Mouse (Mus musculus): ENCODE measurements around the gene Zfp85. TPM values are rescaled to one million over a fixed set of nuclear protein-coding genes. Genes with fewer than 3 reads are reported as not detected.
"Not testable (repeated sequence)": the region's sequence is repeated elsewhere in the genome, so short reads cannot be mapped to it uniquely, and the experiment has no call there.

Gene Zfp85
- polyA plus RNA-seq, 1 experiment from 2014 or later = 7.2 TPM

DNA sequence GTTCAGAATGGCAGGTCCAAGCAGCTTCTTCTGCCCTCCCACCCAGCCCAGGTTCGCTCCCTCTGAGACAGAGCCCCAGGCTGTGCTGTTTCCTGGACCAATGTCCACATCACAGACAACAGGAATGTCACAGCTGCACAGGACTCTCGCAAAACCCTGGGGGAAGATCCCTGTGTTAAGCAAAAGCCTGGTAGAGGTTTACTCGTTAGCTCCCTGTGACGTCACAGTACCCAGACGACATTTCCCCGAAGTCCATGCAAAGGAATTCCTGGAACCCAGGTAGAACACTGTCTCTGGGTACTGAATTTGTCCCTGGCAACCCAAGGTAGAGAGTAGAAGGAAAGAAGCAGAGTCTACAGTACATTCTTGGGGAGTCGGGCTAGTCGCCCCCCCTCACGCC, 11.1 kb downstream of the Zfp85 start:
- H3K9me3 ChIP-seq (ENCODE audit: control insufficient read depth, low read length) = peaks cover under 1% of the 10 kb centered on the region; the same call in 1 of the 2 replicates
- no peaks in the 10 kb centered on the region for H3K4me1 ChIP-seq (replicated peaks; ENCODE audit: control insufficient read depth, insufficient read depth, low read length)
- H3K9ac ChIP-seq (ENCODE audit: low read length) = no peak overlapping the region
- H3K36me3 ChIP-seq (ENCODE audit: control insufficient read depth, insufficient read depth, low read length) = peaks cover 9% of the 10 kb centered on the region
- H3K27me3 ChIP-seq (ENCODE audit: control insufficient read depth, insufficient read depth, low read depth, low read length) = no peaks in the 10 kb centered on the region
- WGBS = 83% methylated on average over 9 of the region's 9 CpGs
- ATAC-seq (ENCODE audit: low read depth) = no peak
- no peak overlapping the region for H3K4me3 ChIP-seq (ENCODE audit: low read length)
- H3K4me2 ChIP-seq (ENCODE audit: low read depth, low read length) = no peak overlapping the region
- H3K27ac ChIP-seq (ENCODE audit: low read length) = no peak overlapping the region

DNA sequence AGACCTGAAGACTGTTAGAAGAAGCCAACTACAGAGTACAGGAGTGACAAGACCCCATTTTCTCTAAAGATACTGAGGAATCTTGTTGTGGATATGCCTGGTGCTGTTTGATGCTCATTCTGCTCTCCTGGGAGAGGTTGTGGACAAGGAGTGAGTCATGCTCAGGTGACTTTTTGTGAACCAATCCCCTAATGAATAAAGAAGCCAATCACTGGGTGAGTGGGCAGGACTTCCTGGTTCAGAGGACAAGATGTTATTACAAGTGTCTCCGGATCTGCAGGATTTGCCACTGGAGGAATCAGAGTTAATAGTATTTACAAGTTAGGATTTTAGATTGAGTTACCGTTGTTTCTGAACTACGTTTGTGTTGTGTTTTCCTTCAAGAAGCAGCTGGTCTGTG, 12.1 kb downstream of the Zfp85 start:
- peaks cover 2% of the 10 kb centered on the region for H3K36me3 ChIP-seq (ENCODE audit: control insufficient read depth, insufficient read depth, low read length)
- H3K4me3 ChIP-seq (ENCODE audit: low read length) = no peak overlapping the region
- WGBS = 89% methylated on average over 3 of the region's 3 CpGs
- ATAC-seq (ENCODE audit: low read depth) = no peak
- H3K27ac ChIP-seq (ENCODE audit: low read length) = no peak overlapping the region
- H3K27me3 ChIP-seq (ENCODE audit: control insufficient read depth, insufficient read depth, low read depth, low read length) = no peaks in the 10 kb centered on the region
- no peaks in the 10 kb centered on the region; the same call in 1 of the 2 replicates for H3K9me3 ChIP-seq (ENCODE audit: control insufficient read depth, low read length)
- H3K4me2 ChIP-seq (ENCODE audit: low read depth, low read length) = no peak overlapping the region
- H3K9ac ChIP-seq (ENCODE audit: low read length) = no peak overlapping the region
- H3K4me1 ChIP-seq (replicated peaks; ENCODE audit: control insufficient read depth, insufficient read depth, low read length) = no peaks in the 10 kb centered on the region

DNA sequence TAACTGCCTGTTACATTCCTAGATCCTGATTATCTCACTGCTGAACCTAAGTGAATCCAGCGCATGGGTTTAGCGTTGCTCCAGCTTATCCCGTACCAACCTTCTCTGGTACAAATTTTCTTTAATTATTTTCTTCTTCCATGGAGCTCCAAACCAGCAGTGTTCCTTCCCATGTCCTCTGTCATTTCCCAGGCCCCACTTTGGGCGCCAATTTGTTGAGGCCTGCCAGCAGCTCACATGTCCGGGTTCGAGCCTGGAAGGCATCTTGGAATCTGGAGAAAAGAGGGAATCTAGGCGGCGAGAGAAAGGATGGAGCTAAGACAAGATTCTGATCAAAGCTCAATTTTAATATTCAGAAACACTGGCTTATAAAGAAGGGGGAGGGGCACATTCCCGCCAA, 20.6 kb downstream of the Zfp85 start:
- not testable (repeated sequence) for H3K4me3 ChIP-seq (ENCODE audit: low read length); H3K4me2 ChIP-seq (ENCODE audit: low read depth, low read length); H3K27me3 ChIP-seq (ENCODE audit: control insufficient read depth, insufficient read depth, low read depth, low read length); H3K27ac ChIP-seq (ENCODE audit: low read length); H3K9ac ChIP-seq (ENCODE audit: low read length); H3K36me3 ChIP-seq (ENCODE audit: control insufficient read depth, insufficient read depth, low read length); H3K4me1 ChIP-seq (replicated peaks; ENCODE audit: control insufficient read depth, insufficient read depth, low read length); ATAC-seq (ENCODE audit: low read depth); H3K9me3 ChIP-seq (ENCODE audit: control insufficient read depth, low read length)
- WGBS = 88% methylated on average over 9 of the region's 9 CpGs

DNA sequence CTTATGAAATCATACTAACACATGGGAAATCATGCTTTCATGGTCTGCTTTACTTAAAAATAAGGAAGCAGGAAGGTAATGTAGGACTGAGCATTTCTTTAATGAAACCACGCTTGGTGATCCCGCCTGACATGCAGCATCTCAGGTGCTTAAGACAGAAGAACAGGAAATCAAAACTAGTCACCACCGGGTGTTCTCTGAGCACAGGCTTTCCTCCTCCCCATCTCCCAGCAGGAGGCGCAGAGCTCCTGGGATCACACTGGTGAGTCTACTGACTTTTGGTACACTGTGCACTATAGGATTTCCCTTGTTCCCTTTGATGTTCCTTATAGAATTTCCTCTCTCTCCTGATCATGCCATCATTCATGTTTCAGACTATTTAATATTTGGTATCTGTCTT, 25.6 kb downstream of the Zfp85 start:
- peak overlapping the region; percentile 69 for H3K4me3 ChIP-seq (ENCODE audit: low read length)
- not testable (repeated sequence) for H3K4me1 ChIP-seq (replicated peaks; ENCODE audit: control insufficient read depth, insufficient read depth, low read length); H3K9me3 ChIP-seq (ENCODE audit: control insufficient read depth, low read length); H3K27me3 ChIP-seq (ENCODE audit: control insufficient read depth, insufficient read depth, low read depth, low read length); H3K36me3 ChIP-seq (ENCODE audit: control insufficient read depth, insufficient read depth, low read length); H3K27ac ChIP-seq (ENCODE audit: low read length)
- 29% methylated on average over 4 of the region's 4 CpGs for WGBS
- peak; percentile 87 for ATAC-seq (ENCODE audit: low read depth)
- H3K4me2 ChIP-seq (ENCODE audit: low read depth, low read length) = peak overlapping the region; percentile 67
- peak overlapping the region; percentile 74 for H3K9ac ChIP-seq (ENCODE audit: low read length)

DNA sequence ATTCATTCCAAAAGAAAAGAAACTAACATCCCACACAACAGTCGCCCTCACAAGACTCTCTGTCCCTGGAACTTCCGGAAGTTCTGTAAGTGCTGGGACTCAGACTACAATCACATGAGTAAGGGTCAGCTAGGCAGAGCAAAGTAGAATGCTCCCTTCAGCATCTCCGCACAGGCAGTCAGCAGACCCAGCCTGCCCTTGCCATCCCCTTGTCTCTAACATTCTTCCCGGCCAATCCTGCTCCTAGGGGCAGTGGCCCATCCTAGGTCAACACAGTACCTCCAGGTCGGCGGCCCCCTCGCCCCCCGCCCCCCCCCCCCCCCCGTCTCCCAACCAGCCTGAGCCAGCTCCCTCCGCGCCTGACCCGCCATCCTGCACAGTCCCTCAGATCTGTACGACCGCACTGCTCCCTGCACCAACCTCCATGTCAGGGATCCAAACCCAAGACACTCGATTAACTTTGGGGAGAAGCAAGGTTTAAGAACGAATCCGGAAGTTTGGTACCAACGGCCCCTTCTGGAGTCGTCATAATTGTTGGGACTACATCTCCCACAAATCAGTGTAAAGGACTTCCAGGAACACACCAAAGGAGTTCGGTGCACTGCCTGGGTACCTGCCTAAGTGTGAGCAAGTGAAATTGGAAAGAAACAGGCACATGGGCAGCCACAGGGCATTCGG, 26.2 kb downstream of the Zfp85 start, which contains the start of gene Zfp65:
Zfp65 (minus strand) TSS at position 533 of the 678 bp plus-strand sequence.
- Histone ChIP-seq H3K4me1 (replicated peaks; ENCODE audit: control insufficient read depth, insufficient read depth, low read length) (no peaks in the 10 kb centered on the region), H3K4me3 (ENCODE audit: low read length) (peak within 1 kb of the TSS; percentile 69), H3K27ac (ENCODE audit: low read length) (no peak within 1 kb of the TSS), H3K36me3 (ENCODE audit: control insufficient read depth, insufficient read depth, low read length) (no peaks in the 10 kb centered on the region), H3K9ac (ENCODE audit: low read length) (peak within 1 kb of the TSS; percentile 74), H3K4me2 (ENCODE audit: low read depth, low read length) (peak within 1 kb of the TSS; percentile 67), H3K9me3 (ENCODE audit: control insufficient read depth, low read length) (no peaks in the 10 kb centered on the region), H3K27me3 (ENCODE audit: control insufficient read depth, insufficient read depth, low read depth, low read length) (no peaks in the 10 kb centered on the region)
- peak; percentile 91 for ATAC-seq (ENCODE audit: low read depth)
- WGBS = 6% methylated on average over 16 of the region's 21 CpGs

DNA sequence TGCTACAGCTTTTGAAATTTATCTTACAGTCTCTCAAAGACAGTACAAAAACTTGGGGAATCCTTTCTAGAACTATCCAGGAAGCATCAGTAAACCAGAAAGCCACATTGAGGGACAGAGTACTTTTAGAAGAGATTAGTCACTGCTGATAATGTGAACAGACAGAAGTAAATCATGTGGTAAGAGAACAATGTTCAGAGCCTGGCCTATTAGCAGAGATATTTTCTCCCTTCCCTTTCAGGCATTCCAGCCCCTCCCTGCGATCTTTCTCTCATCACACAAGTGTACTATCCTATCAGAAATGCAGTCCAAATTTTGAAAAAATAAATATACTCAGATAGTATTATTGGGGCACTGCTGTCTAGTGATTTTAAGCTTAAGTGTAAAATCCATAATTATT, 26.9 kb downstream of the Zfp85 start:
- Histone ChIP-seq H3K4me1 (replicated peaks; ENCODE audit: control insufficient read depth, insufficient read depth, low read length) (peaks cover 2% of the 10 kb centered on the region), H3K9me3 (ENCODE audit: control insufficient read depth, low read length) (no peaks in the 10 kb centered on the region), H3K4me2 (ENCODE audit: low read depth, low read length) (peak overlapping the region; percentile 67), H3K36me3 (ENCODE audit: control insufficient read depth, insufficient read depth, low read length) (no peaks in the 10 kb centered on the region), H3K4me3 (ENCODE audit: low read length) (peak overlapping the region; percentile 69; the same call in 1 of the 2 replicates), H3K9ac (ENCODE audit: low read length) (no peak overlapping the region; the same call in 1 of the 2 replicates), H3K27me3 (ENCODE audit: control insufficient read depth, insufficient read depth, low read depth, low read length) (no peaks in the 10 kb centered on the region), H3K27ac (ENCODE audit: low read length) (no peak overlapping the region)
- ATAC-seq (ENCODE audit: low read depth) = no peak
- WGBS = 75% methylated on average over 1 of the region's 1 CpGs

DNA sequence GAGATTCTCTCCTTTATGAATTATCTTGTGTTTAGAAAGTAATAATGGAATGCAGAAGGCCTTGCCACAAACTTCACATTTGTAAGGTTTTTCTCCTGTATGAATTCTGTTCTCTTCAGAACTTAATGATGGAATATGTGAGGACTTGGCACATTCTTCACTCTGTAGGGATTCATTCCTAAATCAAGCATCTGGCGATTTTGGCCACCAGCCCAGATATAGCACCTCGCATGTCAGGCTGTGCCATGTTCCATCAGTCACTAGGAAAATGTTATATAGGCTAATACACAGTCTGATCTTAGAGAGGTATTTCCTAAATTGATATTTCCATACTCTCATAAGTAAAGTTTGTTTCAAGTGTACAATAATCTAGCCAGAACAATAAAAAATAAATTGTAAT, 29.7 kb downstream of the Zfp85 start:
- not testable (repeated sequence) for H3K27ac ChIP-seq (ENCODE audit: low read length); H3K36me3 ChIP-seq (ENCODE audit: control insufficient read depth, insufficient read depth, low read length); H3K4me1 ChIP-seq (replicated peaks; ENCODE audit: control insufficient read depth, insufficient read depth, low read length); H3K4me3 ChIP-seq (ENCODE audit: low read length); H3K9ac ChIP-seq (ENCODE audit: low read length); H3K27me3 ChIP-seq (ENCODE audit: control insufficient read depth, insufficient read depth, low read depth, low read length); ATAC-seq (ENCODE audit: low read depth); H3K9me3 ChIP-seq (ENCODE audit: control insufficient read depth, low read length); H3K4me2 ChIP-seq (ENCODE audit: low read depth, low read length)
- WGBS = 38% methylated on average over 2 of the region's 2 CpGs

DNA sequence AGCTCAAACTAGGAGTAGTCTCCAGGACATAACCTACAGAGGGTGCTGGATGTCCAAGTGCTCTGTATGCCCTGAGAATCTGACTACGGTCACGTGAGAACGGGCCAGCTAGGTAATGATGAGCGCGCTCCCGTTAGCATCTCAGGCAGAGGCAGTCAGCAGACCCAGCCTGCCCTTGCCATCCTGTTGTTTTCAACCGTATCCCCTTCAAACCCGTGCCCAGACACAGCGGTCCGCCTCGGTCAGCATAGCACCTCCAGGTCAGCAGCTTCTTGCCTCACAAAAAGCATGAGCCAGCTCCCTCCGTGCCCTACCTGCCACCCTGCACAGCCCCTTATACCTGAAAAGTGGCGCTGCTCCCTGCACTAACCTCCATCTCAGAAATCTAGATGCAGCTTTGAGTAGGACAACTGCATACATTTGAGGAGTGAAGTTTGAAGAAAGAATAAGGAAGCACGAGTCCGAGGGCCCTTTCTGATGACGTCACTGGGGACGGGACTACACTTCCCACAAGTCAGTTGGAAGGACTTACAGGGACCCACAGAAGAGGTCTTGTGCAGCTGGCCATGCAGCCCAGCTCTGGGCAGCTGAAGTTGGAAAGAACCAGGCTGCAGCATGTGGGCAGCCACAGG, 31.1 kb downstream of the Zfp85 start:
- peak overlapping the region; percentile 65 for H3K4me2 ChIP-seq (ENCODE audit: low read depth, low read length)
- peak overlapping the region; percentile 85 for H3K9ac ChIP-seq (ENCODE audit: low read length)
- H3K27me3 ChIP-seq (ENCODE audit: control insufficient read depth, insufficient read depth, low read depth, low read length) = no peaks in the 10 kb centered on the region
- H3K27ac ChIP-seq (ENCODE audit: low read length) = 0 out of 2 replicates have a peak overlapping the region, but pooled peaks have one; percentile 43
- peak overlapping the region; percentile 88 for H3K4me3 ChIP-seq (ENCODE audit: low read length)
- no peaks in the 10 kb centered on the region for H3K9me3 ChIP-seq (ENCODE audit: control insufficient read depth, low read length)
- peak; percentile 95 for ATAC-seq (ENCODE audit: low read depth)
- peaks cover 4% of the 10 kb centered on the region for H3K4me1 ChIP-seq (replicated peaks; ENCODE audit: control insufficient read depth, insufficient read depth, low read length)
- WGBS = under 1% methylated on average over 17 of the region's 17 CpGs
- no peaks in the 10 kb centered on the region for H3K36me3 ChIP-seq (ENCODE audit: control insufficient read depth, insufficient read depth, low read length)

Data from lung, embryonic 16.5 days (tissue).